ENCODE assay signal across 8 mouse cellular contexts in the genomic region with DNA sequence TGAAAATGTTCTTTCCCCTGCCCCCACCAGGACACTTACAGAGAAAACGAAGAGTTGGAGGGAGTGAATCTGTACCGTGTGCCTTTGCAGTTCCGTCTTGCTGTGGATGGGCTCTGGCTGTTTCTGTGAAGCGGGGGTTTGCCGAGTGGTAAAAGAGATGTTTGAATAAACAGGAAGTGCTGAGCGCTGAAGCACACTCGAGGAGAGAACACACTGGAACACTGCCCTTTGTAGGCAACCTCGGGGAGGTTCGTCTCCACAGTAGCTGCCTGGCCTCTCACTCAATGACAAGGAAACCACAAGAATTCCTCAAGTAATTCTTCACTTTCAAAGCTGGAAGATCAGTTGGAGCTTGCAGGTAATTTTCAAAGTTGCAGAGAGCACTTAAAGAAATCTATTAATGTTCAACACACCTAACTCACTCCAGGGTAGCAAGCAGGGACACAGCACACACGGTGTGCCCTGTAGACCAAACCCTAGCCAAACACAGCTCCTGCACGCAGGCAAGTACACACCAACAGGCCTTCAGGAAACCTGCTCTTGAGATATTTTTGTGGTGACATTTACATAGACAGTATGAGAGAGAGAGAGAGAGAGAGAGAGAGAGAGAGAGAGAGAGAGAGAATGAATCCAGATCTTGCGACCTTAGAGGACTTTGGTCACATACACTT.
DNase-seq lines count a peak whose midpoint lies in the region; ATAC-seq and TF ChIP-seq lines count a peak whose summit lies in the region.

No protein-coding gene starts in this region.

- H3K4me2 ChIP-seq in neural tube, embryonic 13.5 days = peak overlapping the region; percentile 40

- 36% methylated on average over 12 of the region's 12 CpGs for WGBS in neural tube, embryonic 13.5 days

- H3K36me3 ChIP-seq in neural tube, embryonic 13.5 days = no peaks in the 10 kb centered on the region

- no peak for ATAC-seq in neural tube, embryonic 13.5 days (ENCODE audit: low read depth)

- H3K9ac ChIP-seq in neural tube, embryonic 13.5 days = no peak overlapping the region

- H3K4me3 ChIP-seq in layer of hippocampus, adult 2 months = peak overlapping the region; percentile 51
- peak overlapping the region; percentile 19; the same call in 1 of the 2 replicates for H3K4me3 ChIP-seq in neural tube, embryonic 13.5 days

- TF ChIP-seq CTCF in layer of hippocampus, adult 2 months (conservative IDR thresholded peaks at IDR 0.05) = no peak

- DNase-seq in layer of hippocampus, adult 2 months (ENCODE audit: low spot score in 2 of 2) = no peak
- DNase-seq in layer of hippocampus, adult 8-10 months (ENCODE audit: low spot score in 2 of 2) = no peak
- peak; percentile 32 for DNase-seq in c-Kit-positive CD71-positive TER-119-negative erythroid progenitor cells, embryonic 14.5 days (ENCODE audit: low read depth)
- DNase-seq in heart, adult 9 months (ENCODE audit: low spot score in 2 of 2) = peak; percentile 60 to 63
- peak; percentile 44 for DNase-seq in kidney, adult 18-20 months
- DNase-seq in lung, adult 18-20 months = peak; percentile 86 to 91
- peak; percentile 71 to 78 for DNase-seq in thymus, postnatal 36 days

- peak overlapping the region; percentile 70 for H3K27ac ChIP-seq in layer of hippocampus, adult 2 months
- H3K27ac ChIP-seq in neural tube, embryonic 13.5 days (replicated peaks) = no peak overlapping the region

- H3K4me1 ChIP-seq in neural tube, embryonic 13.5 days (replicated peaks) = peaks cover 45% of the 10 kb centered on the region

- H3K27me3 ChIP-seq in neural tube, embryonic 13.5 days = no peaks in the 10 kb centered on the region

- no peaks in the 10 kb centered on the region for H3K9me3 ChIP-seq in neural tube, embryonic 13.5 days

Comparison
In these comparisons a context has a peak if more than half of its experiments do, and no peak if none do; other contexts are left out.
1. DNase-seq: peak in c-Kit-positive CD71-positive TER-119-negative erythroid progenitor cells, embryonic 14.5 days (single experiment), heart, adult 9 months (2 of 2), kidney, adult 18-20 months (single experiment), lung, adult 18-20 months (2 of 2) and thymus, postnatal 36 days (2 of 2); none in layer of hippocampus, adult 2 months (0 of 2) and layer of hippocampus, adult 8-10 months (0 of 2).